Mouse (Mus musculus) urinary bladder, adult 18-20 months (tissue): ENCODE measurements around the gene Scn4a.

Experiments
- DNase-seq, 2 experiments: peaks; one replicate each; pipeline ENCODE4 v3.0.0; 2022; ENCODE audit warnings: low spot score in 2 of 2, mixed read lengths in 2 of 2

Scn4a gene

DNA sequence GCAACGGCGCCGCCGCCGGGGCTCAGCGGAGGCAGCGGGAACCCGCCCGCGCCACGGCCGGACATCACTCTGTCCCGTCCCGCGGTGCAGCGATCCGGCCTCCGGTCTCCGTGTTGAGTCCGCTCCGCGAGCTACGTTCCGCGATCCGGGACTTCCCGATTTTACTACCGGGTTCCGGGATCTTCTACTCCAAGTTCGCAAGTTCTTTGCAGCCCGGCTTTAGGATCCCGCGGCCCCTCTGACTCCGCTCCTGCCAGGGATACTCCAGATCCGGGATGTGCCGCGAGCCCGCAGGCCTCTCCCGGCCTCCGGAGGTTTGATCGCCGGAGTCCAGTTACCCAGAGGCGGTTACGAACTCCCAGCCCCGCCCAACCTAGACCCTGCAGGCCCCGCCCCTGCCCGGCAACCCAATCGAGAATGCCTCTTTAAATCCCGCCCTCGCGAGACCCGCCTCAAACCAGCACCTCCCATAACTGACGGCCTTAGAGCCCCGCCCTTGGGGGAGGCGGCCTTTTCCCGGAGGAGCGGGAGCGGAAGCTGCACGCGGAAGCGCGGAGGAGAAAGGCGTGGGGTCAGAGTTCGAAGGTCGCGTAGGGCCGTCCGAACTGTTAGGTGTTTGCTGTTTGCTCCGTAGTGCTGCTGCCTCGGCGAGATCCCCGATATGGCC lies 80.3 kb downstream of the Scn4a start, which contains the start of gene Smarcd2:
Smarcd2 (minus strand) TSS at position 329 of the 667 bp plus-strand sequence.
- DNase-seq, result peak; percentile 98 to 100

DNA sequence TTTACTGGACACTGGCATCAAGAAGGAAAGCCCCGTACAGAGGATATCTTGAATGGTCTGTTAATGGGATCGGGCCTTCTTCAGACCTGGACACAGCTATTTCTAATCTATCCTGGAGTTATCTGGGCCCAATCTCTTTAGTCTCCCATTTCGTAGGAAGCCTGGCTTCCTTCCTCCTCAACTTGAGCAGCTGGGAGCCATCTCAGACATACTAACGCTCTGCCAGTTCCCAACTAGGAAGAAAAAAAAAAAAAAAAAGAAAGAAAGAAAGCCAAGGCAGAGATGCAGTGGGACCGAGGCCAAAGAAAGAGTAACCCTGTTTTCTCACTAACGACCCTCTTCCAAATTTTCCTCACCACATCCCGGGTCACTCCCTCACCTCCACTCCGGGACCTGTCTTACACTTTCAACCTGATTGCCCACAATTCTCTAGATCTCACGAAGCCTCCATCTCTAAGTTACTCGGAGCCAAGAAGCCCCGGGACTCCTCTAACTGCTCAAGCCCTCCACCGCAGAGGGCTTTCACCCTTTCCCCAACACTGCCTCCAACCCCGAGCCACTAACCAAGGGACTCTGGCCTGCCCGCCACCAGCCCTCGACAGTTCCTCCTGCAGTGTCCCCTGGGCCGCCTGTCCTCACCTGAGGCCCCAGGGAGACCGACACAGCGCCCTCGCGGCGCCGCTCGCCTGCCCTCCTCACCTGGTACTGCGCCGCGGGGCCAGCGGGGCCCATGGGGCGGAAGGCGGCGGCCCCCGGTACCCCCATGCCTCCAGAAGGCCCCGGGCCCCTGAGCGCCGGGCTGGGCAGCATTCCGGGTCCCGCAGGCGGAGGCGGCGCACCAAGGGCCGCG lies 81.1 kb downstream of the Scn4a start:
- DNase-seq, result peak in 1 of 2 experiments; percentile 59

DNA sequence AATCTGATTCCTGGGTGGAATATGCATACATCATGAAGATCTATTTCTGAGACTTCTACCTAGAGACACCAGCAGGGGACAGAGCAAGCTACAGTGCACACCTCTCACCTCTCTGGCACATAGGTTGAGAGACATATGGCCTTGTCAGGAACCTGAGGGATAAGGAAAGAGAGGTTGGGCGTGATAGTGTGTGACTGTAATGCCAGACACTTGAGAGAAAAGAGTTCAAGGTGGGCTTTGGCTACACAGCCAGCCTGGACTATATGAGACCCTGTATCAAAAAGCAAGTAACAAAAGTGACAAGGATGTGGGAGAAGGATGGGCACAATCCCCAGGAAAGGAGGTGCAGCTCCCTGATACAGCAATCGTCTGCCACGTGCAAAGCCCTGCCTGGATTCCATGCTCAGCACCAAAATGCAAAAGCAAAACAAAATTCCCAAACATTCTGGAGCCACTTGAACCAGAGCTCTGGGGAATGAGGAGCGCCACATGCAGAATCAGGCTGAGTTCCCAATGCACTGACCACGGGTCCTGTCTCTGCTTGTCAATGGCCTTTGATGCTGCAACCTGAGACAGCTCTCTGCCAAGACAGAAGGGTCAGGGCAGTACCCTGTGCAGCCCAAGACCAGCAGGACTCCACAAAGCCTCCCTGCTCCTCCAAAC lies 81.8 kb downstream of the Scn4a start:
- DNase-seq, result peak in 1 of 2 experiments; percentile 34

DNA sequence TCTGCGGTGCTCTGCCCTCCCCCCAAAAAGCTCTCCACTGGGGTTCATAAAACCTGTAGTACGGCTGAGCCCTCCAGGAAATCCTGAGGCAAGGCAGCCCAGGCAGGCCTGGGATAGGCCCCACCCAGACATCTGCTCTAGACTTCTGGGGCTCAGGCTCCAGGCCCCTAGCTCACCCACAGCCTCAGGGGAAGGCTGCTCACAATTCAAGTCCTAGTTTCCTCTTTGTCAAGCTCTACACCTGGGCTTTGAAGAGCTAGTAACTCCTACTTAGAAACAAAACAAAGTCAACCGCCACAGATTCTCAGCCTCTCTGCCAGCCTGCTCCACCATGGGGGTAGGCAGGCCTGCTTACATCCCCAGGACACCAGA lies 84.0 kb downstream of the Scn4a start:
- DNase-seq, result peak in 1 of 2 experiments; percentile 33
